Mouse (Mus musculus) cerebellum, adult 11-12 months (tissue): Measurements from ENCODE around the gene Pakap.

ENCODE experiments used
- DNase-seq: peaks from one replicate; pipeline ENCODE4 v3.0.0; 2022

Gene Pakap

DNA sequence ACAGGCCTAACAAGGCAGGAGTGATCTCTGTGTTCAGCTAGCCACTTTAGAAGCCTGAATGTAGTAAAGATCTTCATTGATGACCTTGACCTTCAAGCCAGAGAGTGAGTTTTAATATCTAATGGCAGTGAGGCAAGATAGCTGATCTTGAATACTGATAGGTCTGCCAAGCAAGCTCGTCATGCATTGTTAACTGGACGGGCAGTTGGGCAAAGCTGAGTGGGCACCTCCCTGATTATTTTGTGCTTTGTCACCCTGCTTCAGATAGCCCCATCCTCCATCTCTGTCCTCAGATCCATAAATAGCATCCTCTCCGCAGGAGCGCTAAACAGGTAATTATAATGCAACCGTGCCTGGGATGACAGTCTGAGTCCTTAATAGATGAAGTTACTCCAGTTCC, 64.4 kb downstream of the Pakap start:
- DNase-seq = no peak

- DNase-seq = no peak
Measured at GRCm38 (mm10) chr4:57633052-57633451, 65.1 kb downstream of the Pakap start.

GRCm38 (mm10) chr4:57634956-57635355, 67.0 kb downstream of the Pakap start:
- no peak for DNase-seq

DNA sequence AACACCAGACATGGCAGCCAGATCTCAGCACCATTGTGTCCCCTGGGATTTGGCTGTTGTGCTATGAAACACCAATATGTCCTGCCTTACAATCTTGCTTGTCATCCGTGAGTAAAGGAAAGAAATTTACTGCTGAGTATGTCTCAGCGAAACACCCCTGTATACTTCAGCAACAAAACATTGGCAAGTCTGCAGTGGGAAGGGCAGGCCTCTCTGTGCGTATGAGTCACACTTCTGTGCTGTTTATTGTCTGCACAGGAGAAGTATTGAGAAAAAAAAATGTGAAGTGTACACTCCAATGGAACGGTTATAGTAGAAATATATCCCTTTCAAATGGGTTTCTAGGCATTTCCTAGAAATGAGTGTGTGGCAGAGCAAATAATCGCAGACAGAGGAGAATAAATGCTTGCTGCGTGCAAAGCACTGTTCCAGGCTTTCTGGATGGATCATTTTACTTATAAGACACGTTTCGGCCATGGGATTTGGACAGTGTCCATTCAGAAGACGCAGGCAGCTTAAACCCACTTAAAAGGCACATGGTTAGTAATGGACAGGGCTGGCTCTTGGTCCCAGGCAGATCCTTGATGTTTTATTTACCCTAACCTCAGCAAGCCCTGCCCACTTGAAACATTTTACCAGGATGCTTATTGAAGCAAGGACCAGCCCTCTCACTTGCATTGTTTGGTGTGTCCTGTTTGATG, 69.0 kb downstream of the Pakap start:
- DNase-seq = no peak

- DNase-seq = peak; percentile 34
Measured at GRCm38 (mm10) chr4:57637636-57638386, 69.8 kb downstream of the Pakap start.

GRCm38 (mm10) chr4:57638941-57639340, 71.0 kb downstream of the Pakap start:
- peak; percentile 33 for DNase-seq

DNA sequence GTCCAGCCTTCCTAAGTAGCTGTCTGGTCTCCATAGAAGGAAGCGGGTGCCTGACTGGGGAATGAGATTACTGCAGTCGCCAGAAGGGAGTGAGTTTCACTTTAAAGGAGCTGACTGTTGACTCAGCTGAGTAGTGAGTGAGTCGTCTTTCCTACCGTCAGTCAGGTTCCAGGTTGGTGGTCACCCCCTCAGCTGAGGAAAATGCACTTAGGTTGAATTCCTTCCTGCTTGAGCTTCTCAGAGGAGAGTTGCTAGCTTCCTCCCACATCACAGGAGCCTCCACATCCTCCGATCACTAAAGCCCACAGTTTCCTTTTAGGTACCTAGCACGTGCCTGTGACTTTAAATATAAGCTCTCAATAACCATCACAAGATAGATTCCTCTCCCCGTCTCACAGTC, 72.2 kb downstream of the Pakap start:
- no peak for DNase-seq

GRCm38 (mm10) chr4:57640971-57641370, 73.0 kb downstream of the Pakap start:
- no peak for DNase-seq

DNA sequence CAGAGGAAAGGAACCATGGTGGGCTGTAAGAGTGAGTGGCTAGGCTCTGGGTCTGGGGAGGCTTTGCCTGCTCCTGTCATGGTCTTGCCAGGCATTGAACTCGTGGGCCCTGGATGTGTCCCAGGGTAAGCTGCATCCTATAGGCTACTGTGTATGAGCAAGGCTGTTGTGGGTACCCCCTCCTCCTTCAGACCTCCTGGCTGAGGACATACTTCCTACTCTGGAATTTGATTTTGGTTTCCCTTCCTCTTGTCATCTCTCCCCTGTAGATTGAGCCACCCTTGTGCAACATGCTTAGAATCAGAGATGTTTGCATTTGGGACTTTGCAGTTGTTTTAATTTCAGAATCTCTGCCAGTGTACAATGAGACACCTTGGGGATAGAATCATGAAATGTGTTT, 83.0 kb downstream of the Pakap start:
- DNase-seq = no peak

GRCm38 (mm10) chr4:57651547-57651946, 83.6 kb downstream of the Pakap start:
- no peak for DNase-seq

DNA sequence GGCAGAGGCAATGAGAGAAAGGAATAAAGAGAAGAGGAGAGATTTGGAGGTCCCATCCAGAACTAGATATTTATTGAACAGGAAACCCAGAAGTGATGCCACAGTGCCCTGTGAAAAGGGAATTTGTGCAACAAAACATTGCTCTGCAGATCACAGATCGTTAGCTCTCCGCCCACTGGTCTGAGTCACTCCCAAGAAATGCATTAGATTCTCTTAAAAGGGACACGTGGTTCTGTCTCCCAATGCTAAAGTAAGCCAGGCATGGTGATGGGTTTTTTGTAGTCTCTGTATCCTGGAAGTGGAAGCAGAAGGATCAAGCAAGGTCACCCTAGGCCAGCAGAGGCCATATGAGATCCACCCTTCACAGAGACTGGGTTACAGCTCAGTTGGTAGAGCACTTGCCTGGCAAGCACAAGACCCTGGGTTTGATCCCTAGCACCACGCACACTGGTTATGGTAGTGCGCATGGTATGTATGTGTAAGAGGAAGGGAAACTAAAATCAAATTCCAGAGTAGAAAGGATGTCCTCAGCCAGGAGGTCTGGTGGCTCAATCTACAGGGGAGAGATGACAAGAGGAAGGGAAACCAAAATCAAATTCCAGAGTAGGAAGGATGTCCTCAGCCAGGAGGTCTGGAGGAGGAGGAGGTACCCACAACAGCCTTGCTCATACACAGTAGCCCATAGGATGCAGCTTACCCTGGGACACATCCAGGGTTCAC, 84.4 kb downstream of the Pakap start:
- DNase-seq = no peak

GRCm38 (mm10) chr4:57655966-57656365, 88.0 kb downstream of the Pakap start:
- DNase-seq = no peak

DNA sequence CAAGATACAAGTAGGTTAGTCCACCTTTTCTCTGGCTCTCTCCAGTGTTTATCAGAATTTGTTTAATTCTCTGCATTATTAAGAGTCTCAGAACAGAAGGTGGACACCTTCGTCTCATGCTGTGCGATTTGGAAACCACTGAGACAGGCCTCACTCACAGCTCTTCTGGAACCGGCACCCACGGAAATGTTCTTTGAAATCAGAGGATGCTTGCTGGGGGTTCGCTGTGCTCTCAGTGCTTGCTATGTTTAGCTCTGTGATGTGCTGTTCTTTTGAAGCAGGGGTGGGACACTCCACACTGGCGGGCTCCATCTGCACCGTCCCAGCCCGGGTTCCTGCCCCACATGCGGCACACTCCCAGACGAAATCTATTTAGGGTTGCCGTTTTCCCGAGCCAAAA, 88.4 kb downstream of the Pakap start:
- DNase-seq = peak; percentile 42

GRCm38 (mm10) chr4:57656861-57657260, 88.9 kb downstream of the Pakap start:
- no peak for DNase-seq

DNA sequence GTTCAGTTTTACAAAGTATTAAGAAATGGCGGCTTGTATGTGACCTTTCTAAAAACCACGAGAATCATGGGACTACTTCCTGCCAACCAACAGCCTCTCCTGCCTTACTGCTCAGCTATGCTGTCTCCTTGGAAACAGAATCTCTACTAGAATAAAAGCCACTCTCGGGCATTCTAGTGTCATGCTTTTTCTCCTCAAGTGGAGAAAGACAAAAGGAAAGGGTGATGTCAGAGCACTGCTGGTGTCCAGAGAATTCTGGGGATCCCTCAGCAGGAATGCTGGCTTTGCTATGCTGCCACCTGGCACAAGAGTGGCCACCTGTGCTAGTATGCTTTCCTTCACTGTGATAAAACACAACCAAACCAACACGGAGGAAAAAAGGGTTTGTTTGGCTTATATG, 92.5 kb downstream of the Pakap start:
- DNase-seq = peak; percentile 61

- no peak for DNase-seq
Measured at GRCm38 (mm10) chr4:57666101-57666500, 98.1 kb downstream of the Pakap start.

DNA sequence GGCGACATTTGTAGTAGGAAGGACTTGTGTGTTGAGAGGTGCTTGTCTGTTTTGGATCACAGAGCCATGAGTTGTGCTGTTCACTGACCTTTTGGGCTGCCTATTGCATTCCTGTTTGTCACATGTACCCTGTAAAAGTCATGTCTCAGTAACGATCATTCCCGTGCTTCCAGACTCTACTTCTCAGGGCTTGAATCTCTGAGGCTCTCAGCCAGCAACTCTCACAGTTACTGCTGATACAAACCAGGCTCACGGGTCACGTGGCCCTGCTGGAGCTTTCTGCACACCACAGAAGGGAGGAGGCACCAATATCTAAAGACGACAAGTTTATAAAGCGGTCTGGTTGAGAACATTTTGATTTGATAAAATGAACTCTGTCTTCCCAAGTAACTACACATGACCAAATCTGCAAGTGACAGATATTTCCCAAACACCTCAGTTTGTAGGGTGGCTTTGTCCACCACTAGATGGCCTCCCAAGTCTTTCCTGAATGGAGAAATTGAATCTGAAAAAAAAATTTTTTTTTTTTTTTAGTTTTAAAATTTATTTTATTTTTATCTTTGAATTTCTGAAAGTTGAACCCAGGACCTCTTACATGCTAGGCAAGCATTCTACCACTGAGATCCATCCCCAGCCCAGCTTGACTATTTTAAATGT, 103.0 kb downstream of the Pakap start:
- no peak for DNase-seq

DNA sequence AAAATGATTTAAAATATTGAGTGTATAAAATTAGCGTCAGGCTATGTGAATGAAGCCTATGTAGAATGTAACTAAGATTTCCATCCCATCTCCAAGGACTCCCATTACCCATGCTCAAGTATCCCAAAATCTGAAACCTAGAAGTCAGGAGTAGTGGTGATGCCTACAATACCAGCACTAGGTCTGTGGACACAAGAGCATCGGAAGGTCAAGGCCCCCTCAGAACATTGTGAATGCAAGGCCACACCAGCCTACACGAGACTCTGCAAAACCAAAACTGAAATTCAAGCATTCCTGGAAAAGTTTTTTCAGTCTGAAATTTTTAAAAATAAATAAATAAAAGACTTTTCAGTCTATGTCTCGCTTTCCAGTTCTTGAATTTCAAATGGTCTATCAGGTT, 104.6 kb downstream of the Pakap start:
- DNase-seq = no peak

GRCm38 (mm10) chr4:57672996-57673906, 105.3 kb downstream of the Pakap start:
- peak; percentile 70 for DNase-seq

DNA sequence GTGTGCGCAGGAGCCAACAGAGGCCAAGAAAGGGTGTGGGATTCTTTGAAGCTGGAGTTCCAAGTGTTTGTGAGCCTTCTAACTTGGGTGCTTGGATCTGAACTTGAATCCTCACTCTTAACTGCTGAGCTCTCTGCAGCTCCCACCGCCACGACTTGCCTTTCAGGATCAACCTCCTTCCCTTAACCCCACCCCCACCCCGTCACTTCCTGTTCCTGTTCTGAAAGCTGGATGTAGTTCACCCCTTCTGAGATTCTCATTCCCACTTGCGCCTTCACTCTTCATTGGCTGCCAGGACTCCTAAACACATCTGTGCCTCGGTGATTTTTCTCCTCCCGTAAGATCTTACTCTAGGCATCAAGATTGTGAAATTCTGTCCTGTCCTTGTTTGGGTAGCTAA, 106.4 kb downstream of the Pakap start:
- DNase-seq = no peak

GRCm38 (mm10) chr4:57675387-57675786, 107.4 kb downstream of the Pakap start:
- no peak for DNase-seq

DNA sequence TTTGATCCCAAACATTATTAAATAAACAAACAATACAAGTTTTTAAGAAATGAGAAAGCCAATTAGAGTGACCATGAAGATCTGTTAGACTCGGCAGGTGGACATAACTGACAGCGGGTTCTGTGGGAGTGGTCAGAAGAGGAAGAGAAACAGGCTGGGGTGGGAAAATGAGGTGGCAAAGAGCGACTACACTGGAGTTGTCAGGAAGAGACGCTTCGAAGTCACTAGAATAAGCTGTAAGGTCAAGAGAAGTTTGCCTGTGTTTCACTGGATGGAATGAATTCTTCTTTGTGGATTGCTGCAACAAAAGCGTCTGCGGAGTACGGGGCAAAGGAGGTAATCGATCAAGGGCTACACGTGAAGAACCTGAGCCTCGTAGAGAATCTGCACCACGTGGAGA, 109.9 kb downstream of the Pakap start:
- DNase-seq = no peak
